Mouse (Mus musculus) heart, postnatal 0 days (tissue): ENCODE measurements around the gene Ppp2r5a.

Experiments
- CTCF ChIP-seq: IDR thresholded peaks from 2 replicates; pipeline ENCODE4 v1.5.1; 2016; ENCODE audit warnings: antibody characterized with exemption, control low read depth, low read depth
- EP300 ChIP-seq: IDR thresholded peaks from 2 replicates; pipeline ENCODE4 v1.6.1; 2016; ENCODE audit warnings: antibody characterized with exemption, low read depth

DNA sequence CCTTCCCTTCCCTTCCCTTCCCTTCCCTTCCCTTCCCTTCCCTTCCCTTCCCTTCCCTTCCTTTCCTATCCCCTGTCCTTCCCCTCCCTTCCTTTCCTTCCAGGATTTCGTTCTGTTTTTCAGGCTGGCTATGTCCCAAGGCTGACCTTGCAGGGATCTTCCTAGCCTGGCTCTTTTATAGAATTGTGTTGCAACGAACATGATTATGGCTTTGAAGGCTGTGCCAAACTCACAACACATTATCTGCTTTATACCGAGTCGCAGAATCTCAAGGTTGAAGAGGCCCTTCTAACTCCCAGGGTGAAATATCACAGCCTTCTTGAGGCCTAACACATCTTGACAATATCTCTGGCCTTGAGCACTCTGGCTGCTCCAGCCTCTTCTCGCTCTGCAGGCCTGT is 84.4 kb downstream of the Ppp2r5a start:
- no peak for TF ChIP-seq EP300
- no peak for TF ChIP-seq CTCF
